Mouse (Mus musculus): ENCODE results near the gene 9130230L23Rik. TPM values are rescaled to one million over a fixed set of nuclear protein-coding genes. Genes with fewer than 3 reads are reported as not detected.
A peak's percentile ranks its signal among the peaks of the same experiment; 100 is the strongest.
"Not testable (repeated sequence)": the region's sequence is repeated elsewhere in the genome, so short reads cannot be mapped to it uniquely, and the experiment has no call there.

Gene 9130230L23Rik
- total RNA-seq, 2 experiments from 2014 or later = 0.39 to 0.40 TPM

DNA sequence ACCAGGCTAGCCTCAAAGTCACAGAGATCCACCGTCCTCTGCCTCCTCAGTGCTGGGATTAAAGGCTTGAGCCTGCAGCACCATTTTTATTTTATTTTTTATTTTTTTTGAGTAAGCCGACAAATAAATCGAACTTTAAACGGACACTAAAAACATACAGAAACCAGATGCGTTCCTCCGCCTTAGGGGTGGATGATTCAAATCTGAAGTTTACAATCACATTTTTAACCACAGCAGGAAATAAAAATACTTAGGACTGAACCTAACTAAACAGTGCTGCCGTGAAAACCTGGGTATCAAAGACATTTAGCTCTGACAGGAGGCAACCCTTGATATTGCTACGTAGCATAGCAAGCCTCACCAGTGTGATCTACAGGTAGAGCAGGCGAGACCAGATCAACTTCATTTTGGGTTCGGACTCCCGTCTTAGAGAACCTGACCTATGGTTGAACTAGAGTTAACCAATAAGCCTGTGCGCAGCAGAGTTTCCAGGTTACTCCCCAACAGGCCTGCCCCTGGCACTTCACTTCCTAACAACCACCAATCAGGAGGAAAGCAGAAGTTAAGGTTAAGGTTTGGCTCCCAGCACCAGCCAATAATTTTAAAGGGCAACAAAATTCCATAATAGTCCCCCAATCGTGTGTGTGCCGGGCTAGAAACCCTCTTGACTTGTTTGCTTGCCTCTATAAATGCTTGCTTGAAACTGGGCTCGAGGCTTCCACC is 4.3 kb upstream of the 9130230L23Rik start:
- no peak for DNase-seq (ENCODE audit: low spot score in 2 of 2)

- DNase-seq (ENCODE audit: low spot score in 2 of 2) = no peak
Observed at GRCm38 (mm10) chr5:66005041-66005678, 1.1 kb upstream of the 9130230L23Rik start.

DNA sequence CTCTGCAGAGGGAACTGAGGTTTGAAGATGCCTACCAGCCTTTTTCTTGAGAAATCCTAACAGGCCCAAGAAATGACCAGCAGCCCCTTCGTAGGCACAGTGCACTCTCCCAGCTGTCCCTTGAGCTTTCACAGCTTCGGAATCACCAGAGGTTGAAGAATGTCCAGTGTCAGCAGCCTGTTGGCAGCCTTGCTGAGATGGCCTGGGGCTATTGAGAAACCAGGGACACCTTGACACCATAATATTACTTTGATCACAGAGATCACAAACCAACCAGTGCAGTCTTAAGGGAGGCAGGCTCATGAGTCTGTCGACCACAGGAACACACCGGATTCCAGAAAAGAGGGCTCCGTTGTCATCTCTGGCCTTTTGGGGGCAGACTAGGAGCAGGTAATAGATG is 2.9 kb downstream of the 9130230L23Rik start:
- no peak for DNase-seq (ENCODE audit: low spot score in 2 of 2)

GRCm38 (mm10) chr5:66000567-66001125 is 3.4 kb downstream of the 9130230L23Rik start:
- DNase-seq (ENCODE audit: low spot score in 2 of 2) = no peak

GRCm38 (mm10) chr5:66000074-66000473 is 4.0 kb downstream of the 9130230L23Rik start:
- DNase-seq (ENCODE audit: low spot score in 2 of 2) = no peak

DNA sequence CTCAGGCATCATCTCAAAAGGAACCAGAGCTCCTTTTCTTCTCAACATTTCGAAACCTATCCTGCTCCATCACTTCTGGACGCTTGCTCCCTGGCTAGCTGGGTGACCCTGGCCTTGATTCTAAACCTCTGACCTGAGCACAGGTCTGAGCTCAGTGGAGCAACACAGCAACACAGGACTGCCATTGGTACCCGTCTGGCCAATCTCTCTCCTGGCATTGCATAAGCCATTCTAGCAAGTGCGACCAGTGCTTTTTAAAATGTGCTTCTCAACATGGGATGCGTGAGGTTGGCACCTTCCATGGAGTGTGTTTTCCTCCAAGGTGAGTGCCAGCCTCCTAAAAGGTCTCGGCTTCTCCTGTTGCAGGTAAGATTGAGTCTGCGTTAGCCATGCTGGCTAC is 5.0 kb downstream of the 9130230L23Rik start:
- no peak for DNase-seq (ENCODE audit: low spot score in 2 of 2)

GRCm38 (mm10) chr5:65997813-65998212 is 6.3 kb downstream of the 9130230L23Rik start:
- no peak for DNase-seq (ENCODE audit: low spot score in 2 of 2)

GRCm38 (mm10) chr5:65994643-65995042 is 9.4 kb downstream of the 9130230L23Rik start:
- peak in 1 of 2 experiments; percentile 11 for DNase-seq (ENCODE audit: low spot score in 2 of 2)

GRCm38 (mm10) chr5:65991191-65991590 is 12.9 kb downstream of the 9130230L23Rik start:
- DNase-seq (ENCODE audit: low spot score in 2 of 2) = no peak

GRCm38 (mm10) chr5:65987004-65987403 is 17.1 kb downstream of the 9130230L23Rik start:
- DNase-seq (ENCODE audit: low spot score in 2 of 2) = not testable (repeated sequence)

GRCm38 (mm10) chr5:65986426-65986825 is 17.7 kb downstream of the 9130230L23Rik start:
- DNase-seq (ENCODE audit: low spot score in 2 of 2) = no peak

GRCm38 (mm10) chr5:65975731-65976130 is 28.4 kb downstream of the 9130230L23Rik start:
- DNase-seq (ENCODE audit: low spot score in 2 of 2) = no peak

- no peak for DNase-seq (ENCODE audit: low spot score in 2 of 2)
Observed at GRCm38 (mm10) chr5:65973189-65973588, 30.9 kb downstream of the 9130230L23Rik start.

- no peak for DNase-seq (ENCODE audit: low spot score in 2 of 2)
Observed at GRCm38 (mm10) chr5:65968004-65968403, 36.1 kb downstream of the 9130230L23Rik start.

- no peak for DNase-seq (ENCODE audit: low spot score in 2 of 2)
Observed at GRCm38 (mm10) chr5:65967091-65967490, 37.0 kb downstream of the 9130230L23Rik start.

- DNase-seq (ENCODE audit: low spot score in 2 of 2) = no peak
Observed at GRCm38 (mm10) chr5:65965771-65966279, 38.3 kb downstream of the 9130230L23Rik start.

DNA sequence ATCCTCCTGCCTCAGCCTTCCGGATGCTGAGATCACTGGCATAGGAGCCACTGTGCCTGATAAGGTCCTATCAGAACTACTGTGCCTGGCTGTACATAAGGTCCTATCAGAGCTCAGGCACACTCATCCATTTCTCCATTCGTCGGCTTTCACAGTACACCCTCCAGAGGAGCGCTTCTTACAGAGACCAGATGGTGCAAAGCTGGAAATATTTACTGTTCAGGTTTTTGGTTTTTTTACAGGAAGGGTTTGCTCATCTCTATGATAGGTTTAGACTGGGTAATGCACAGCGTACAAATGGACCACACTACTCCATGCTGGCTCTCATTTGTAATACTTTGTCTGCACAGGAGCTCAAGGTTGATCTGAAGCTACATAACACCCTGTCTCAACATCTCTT is 40.8 kb downstream of the 9130230L23Rik start:
- DNase-seq (ENCODE audit: low spot score in 2 of 2) = no peak

GRCm38 (mm10) chr5:65960597-65960950 is 43.5 kb downstream of the 9130230L23Rik start:
- no peak for DNase-seq (ENCODE audit: low spot score in 2 of 2)

DNA sequence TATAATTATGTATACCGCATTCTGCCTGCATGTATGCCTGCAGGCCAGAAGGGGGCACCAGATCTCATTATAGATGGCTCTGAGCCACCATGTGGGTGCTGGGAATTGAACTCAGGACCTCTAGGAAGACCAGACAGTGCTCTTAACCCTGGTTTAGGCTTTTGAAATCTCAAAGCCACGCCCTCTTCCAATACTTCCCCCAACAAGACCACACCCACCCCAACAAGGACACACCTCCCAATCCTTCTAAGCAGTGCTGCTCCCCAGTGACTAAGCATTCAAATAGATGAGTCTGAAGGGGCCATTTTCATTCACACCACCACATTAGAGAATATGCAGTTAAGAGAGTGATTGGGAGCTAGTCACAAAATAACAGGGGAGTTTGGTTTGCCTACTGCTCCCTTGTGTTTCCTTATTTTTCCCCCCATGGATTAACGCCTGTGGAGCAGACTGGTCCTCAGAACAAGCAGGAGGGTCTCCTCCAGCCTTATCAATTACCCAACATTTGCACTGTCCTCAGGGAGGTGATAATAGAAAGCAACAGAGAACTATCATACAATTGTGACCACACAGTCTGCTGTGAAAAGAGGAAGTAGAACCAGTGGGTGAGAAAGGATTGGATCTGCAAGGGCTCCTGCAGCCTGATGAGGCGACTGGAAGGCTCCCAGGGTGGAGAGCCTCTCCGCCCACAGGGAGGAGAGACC is 44.0 kb downstream of the 9130230L23Rik start:
- no peak for DNase-seq (ENCODE audit: low spot score in 2 of 2)

- DNase-seq (ENCODE audit: low spot score in 2 of 2) = no peak
Observed at GRCm38 (mm10) chr5:65958597-65958996, 45.5 kb downstream of the 9130230L23Rik start.

GRCm38 (mm10) chr5:65956144-65957008 is 47.7 kb downstream of the 9130230L23Rik start:
- DNase-seq (ENCODE audit: low spot score in 2 of 2) = no peak
